Mouse (Mus musculus): Measurements from ENCODE around the gene Olfr648. TPM values are rescaled to one million over a fixed set of nuclear protein-coding genes. Genes with fewer than 3 reads are reported as not detected.

Gene Olfr648
- polyA plus RNA-seq, 1 experiment from 2014 or later, result 0.49 TPM

Other genes with a start within 250 kb of the Olfr648 start
- gene Olfr632, start 249.0 kb downstream of the Olfr648 start, polyA plus RNA-seq (2014; fragmentation: Nextera tagmentation; extraction: Ambion mirVana), result 0.13 TPM in 1 of 2 replicates, not detected in the other
- not detected in 2 replicates for gene Olfr633, start 239.0 kb downstream of the Olfr648 start, polyA plus RNA-seq (2014; fragmentation: Nextera tagmentation; extraction: Ambion mirVana)
- not detected in 2 replicates for gene Olfr635, start 212.2 kb downstream of the Olfr648 start, polyA plus RNA-seq (2014; fragmentation: Nextera tagmentation; extraction: Ambion mirVana)
- gene Olfr638, start 184.6 kb downstream of the Olfr648 start, polyA plus RNA-seq (2014; fragmentation: Nextera tagmentation; extraction: Ambion mirVana), result not detected in 2 replicates
- gene Olfr639, start 166.1 kb downstream of the Olfr648 start, polyA plus RNA-seq (2014; fragmentation: Nextera tagmentation; extraction: Ambion mirVana), result 0.05 TPM in 1 of 2 replicates, not detected in the other
- not detected in 2 replicates for gene Olfr640, start 157.8 kb downstream of the Olfr648 start, polyA plus RNA-seq (2014; fragmentation: Nextera tagmentation; extraction: Ambion mirVana)
- not detected in 2 replicates for gene Olfr641, start 147.9 kb downstream of the Olfr648 start, polyA plus RNA-seq (2014; fragmentation: Nextera tagmentation; extraction: Ambion mirVana)
- gene Olfr642, start 130.7 kb downstream of the Olfr648 start, polyA plus RNA-seq (2014; fragmentation: Nextera tagmentation; extraction: Ambion mirVana), result not detected in 2 replicates
- not detected in 2 replicates for gene 4930516K23Rik, start 121.9 kb downstream of the Olfr648 start, polyA plus RNA-seq (2014; fragmentation: Nextera tagmentation; extraction: Ambion mirVana)
- gene Olfr644, start 111.5 kb downstream of the Olfr648 start, polyA plus RNA-seq (2014; fragmentation: Nextera tagmentation; extraction: Ambion mirVana), result not detected in 2 replicates
- not detected in 2 replicates for gene Olfr645, start 97.9 kb downstream of the Olfr648 start, polyA plus RNA-seq (2014; fragmentation: Nextera tagmentation; extraction: Ambion mirVana)
- gene Olfr646, start 78.5 kb downstream of the Olfr648 start, polyA plus RNA-seq (2014; fragmentation: Nextera tagmentation; extraction: Ambion mirVana), result not detected in 2 replicates
- gene Ubqln5, start 53.6 kb downstream of the Olfr648 start, polyA plus RNA-seq (2014; fragmentation: Nextera tagmentation; extraction: Ambion mirVana), result not detected in 2 replicates
- gene Olfr643, start 46.0 kb downstream of the Olfr648 start, polyA plus RNA-seq (2014; fragmentation: Nextera tagmentation; extraction: Ambion mirVana), result not detected in 2 replicates
- gene Ubqln3, start 40.1 kb downstream of the Olfr648 start, polyA plus RNA-seq (2014; fragmentation: Nextera tagmentation; extraction: Ambion mirVana), result not detected in 2 replicates
- gene Ubqlnl, start 32.8 kb downstream of the Olfr648 start, polyA plus RNA-seq (2014; fragmentation: Nextera tagmentation; extraction: Ambion mirVana), result not detected in 2 replicates
- not detected in 2 replicates for gene Olfm5, start 18.6 kb downstream of the Olfr648 start, polyA plus RNA-seq (2014; fragmentation: Nextera tagmentation; extraction: Ambion mirVana)
- not detected in 2 replicates for gene Olfr649, start 12.6 kb upstream of the Olfr648 start, polyA plus RNA-seq (2014; fragmentation: Nextera tagmentation; extraction: Ambion mirVana)
- 2.5 and 3.4 TPM in 2 replicates for gene Trim6, start 35.4 kb upstream of the Olfr648 start, polyA plus RNA-seq (2014; fragmentation: Nextera tagmentation; extraction: Ambion mirVana)
- gene Trim34a, start 61.1 kb upstream of the Olfr648 start, polyA plus RNA-seq (2014; fragmentation: Nextera tagmentation; extraction: Ambion mirVana), result 0.74 and 1.1 TPM in 2 replicates
- gene Trim5, start 104.7 kb upstream of the Olfr648 start, polyA plus RNA-seq (2014; fragmentation: Nextera tagmentation; extraction: Ambion mirVana), result 0.09 and 0.14 TPM in 2 replicates
- 2.1 and 3.2 TPM in 2 replicates for gene Trim12a, start 132.1 kb upstream of the Olfr648 start, polyA plus RNA-seq (2014; fragmentation: Nextera tagmentation; extraction: Ambion mirVana)
- not detected in 2 replicates for gene Trim34b, start 146.1 kb upstream of the Olfr648 start, polyA plus RNA-seq (2014; fragmentation: Nextera tagmentation; extraction: Ambion mirVana)
- 0.45 and 1.0 TPM in 2 replicates for gene Trim12c, start 170.0 kb upstream of the Olfr648 start, polyA plus RNA-seq (2014; fragmentation: Nextera tagmentation; extraction: Ambion mirVana)
- gene Trim30b, start 186.5 kb upstream of the Olfr648 start, polyA plus RNA-seq (2014; fragmentation: Nextera tagmentation; extraction: Ambion mirVana), result 0.07 and 0.11 TPM in 2 replicates
- 0.11 and 0.32 TPM in 2 replicates for gene Trim30c, start 217.4 kb upstream of the Olfr648 start, polyA plus RNA-seq (2014; fragmentation: Nextera tagmentation; extraction: Ambion mirVana)